ENCODE assay signal across 13 mouse cellular contexts in the genomic region with DNA sequence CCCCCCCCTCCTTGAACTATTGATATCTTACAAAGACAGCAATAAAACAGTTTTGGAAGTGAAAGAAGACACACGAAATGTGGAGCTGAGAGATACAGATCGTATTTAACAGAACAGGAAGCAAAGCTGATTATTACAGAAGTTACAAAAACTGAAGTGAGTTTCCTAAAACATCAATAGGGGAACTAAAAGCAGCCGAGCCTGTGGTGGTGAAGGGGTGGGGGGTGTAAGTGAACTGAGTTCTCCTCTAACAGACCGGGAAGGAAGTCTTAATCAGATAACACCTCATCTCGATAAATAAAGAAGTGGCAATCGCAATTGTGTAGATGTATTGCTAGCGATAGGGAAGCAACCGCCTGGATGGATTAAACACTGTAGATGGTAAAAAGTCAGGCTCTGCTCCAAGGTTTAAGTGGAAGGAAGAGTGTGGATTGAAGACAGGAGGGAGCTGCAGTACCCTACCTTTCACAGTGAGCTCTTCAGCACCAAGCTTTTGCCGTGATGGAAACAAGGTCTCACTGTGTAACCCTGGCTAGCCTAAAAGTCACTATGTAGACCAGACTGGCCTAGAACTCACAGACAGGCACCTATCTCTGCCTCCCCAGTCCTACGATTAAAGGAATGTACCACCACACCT. TPM values are rescaled to one million over a fixed set of nuclear protein-coding genes. Genes with fewer than 3 reads are reported as not detected.
DNase-seq lines count a peak whose midpoint lies in the region; ATAC-seq and TF ChIP-seq lines count a peak whose summit lies in the region.
"Had no signal": no experiment of that assay in that cellular context is flagged by ENCODE, and none has a peak within 500 bp of the region (broad histone marks: within the 10 kb centered on the region; RNA-seq: fewer than 3 reads in every experiment).

No protein-coding gene starts in this region.

- no peaks in the 10 kb centered on the region for H3K36me3 ChIP-seq in heart, embryonic 11.5 days (ENCODE audit: control insufficient read depth, insufficient read depth, low read length)
- no peaks in the 10 kb centered on the region for H3K36me3 ChIP-seq in thymus, adult 2 months (ENCODE audit: control insufficient read depth, insufficient read depth, low read length)
- H3K36me3 ChIP-seq in neural tube, embryonic 15.5 days = no peaks in the 10 kb centered on the region
- H3K36me3 ChIP-seq in stomach, postnatal 0 days (ENCODE audit: control insufficient read depth, insufficient read depth, low read length) = no peaks in the 10 kb centered on the region

- H3K4me3 ChIP-seq in heart, embryonic 11.5 days (ENCODE audit: low read depth, low read length) = no peak overlapping the region
- H3K4me3 ChIP-seq in thymus, adult 2 months (ENCODE audit: control insufficient read depth, insufficient read depth, low read length) = no peak overlapping the region
- H3K4me3 ChIP-seq in neural tube, embryonic 15.5 days (replicated peaks) = no peak overlapping the region
- H3K4me3 ChIP-seq in stomach, postnatal 0 days (ENCODE audit: low read depth, low read length) = no peak overlapping the region
- H3K4me3 ChIP-seq: erythroblast, embryonic 14.5 days had no signal

- no peak for TF ChIP-seq CTCF in thymus, adult 2 months (IDR thresholded peaks at IDR 0.05; ENCODE audit: borderline replicate concordance, control insufficient read depth, extremely low read depth, insufficient read depth, low read length, poor library complexity)
- TF ChIP-seq CTCF in stomach, postnatal 0 days (IDR thresholded peaks at IDR 0.05; ENCODE audit: low read depth) = no peak

- no peak for ATAC-seq in heart, embryonic 11.5 days (replicated peaks; ENCODE audit: insufficient number of reproducible peaks, low FRiP score, low TSS enrichment)
- ATAC-seq in hematopoietic stem cell, adult 5-6 weeks (replicated peaks in 1 of 2; ENCODE audit: insufficient read depth in 1 of 2, low FRiP score in 2 of 2, low TSS enrichment in 1 of 2, low read depth in 1 of 2, poor library complexity in 2 of 2, severe bottlenecking in 2 of 2) = peak; percentile 86 to 94
- ATAC-seq in megakaryocyte, adult 5-6 weeks (ENCODE audit: poor library complexity, severe bottlenecking) = peak; percentile 77
- ATAC-seq in neural tube, embryonic 15.5 days (ENCODE audit: low FRiP score) = no peak
- ATAC-seq in stomach, postnatal 0 days (ENCODE audit: low FRiP score, low TSS enrichment) = no peak
- ATAC-seq: midbrain, embryonic 16.5 days had no signal

- H3K27ac ChIP-seq in heart, embryonic 11.5 days (ENCODE audit: low read depth, low read length) = no peak overlapping the region
- peak overlapping the region; percentile 66 for H3K27ac ChIP-seq in thymus, adult 2 months (ENCODE audit: control insufficient read depth, insufficient read depth, low read length)
- no peak overlapping the region for H3K27ac ChIP-seq in neural tube, embryonic 15.5 days (replicated peaks)
- no peak overlapping the region for H3K27ac ChIP-seq in stomach, postnatal 0 days (replicated peaks)
- H3K27ac ChIP-seq: hindbrain, embryonic 14.5 days had no signal

- no peaks in the 10 kb centered on the region for H3K27me3 ChIP-seq in heart, embryonic 11.5 days (ENCODE audit: control insufficient read depth, insufficient read depth, low read length)
- no peaks in the 10 kb centered on the region for H3K27me3 ChIP-seq in thymus, adult 2 months (ENCODE audit: control insufficient read depth, insufficient read depth, low read length)
- no peaks in the 10 kb centered on the region for H3K27me3 ChIP-seq in neural tube, embryonic 15.5 days (replicated peaks)
- H3K27me3 ChIP-seq in stomach, postnatal 0 days (ENCODE audit: control insufficient read depth, insufficient read depth, low read length) = no peaks in the 10 kb centered on the region

- 57% methylated on average over 10 of the region's 10 CpGs for WGBS in heart, embryonic 11.5 days (ENCODE audit: insufficient replicate concordance)
- 9% methylated on average over 10 of the region's 10 CpGs for WGBS in thymus, adult 2 months
- WGBS in neural tube, embryonic 15.5 days = 87% methylated on average over 10 of the region's 10 CpGs
- WGBS in stomach, postnatal 0 days = 68% methylated on average over 10 of the region's 10 CpGs

- no peak overlapping the region for H3K4me2 ChIP-seq in heart, embryonic 11.5 days
- no peak overlapping the region for H3K4me2 ChIP-seq in neural tube, embryonic 15.5 days
- no peak overlapping the region for H3K4me2 ChIP-seq in stomach, postnatal 0 days (replicated peaks; ENCODE audit: low read depth)
- H3K4me2 ChIP-seq: hindbrain, embryonic 14.5 days had no signal

- TF ChIP-seq EP300 in stomach, postnatal 0 days (optimal IDR thresholded peaks at IDR 0.05) = no peak

- no peaks in the 10 kb centered on the region for H3K9me3 ChIP-seq in heart, embryonic 11.5 days (replicated peaks; ENCODE audit: control insufficient read depth, low read length)
- no peaks in the 10 kb centered on the region for H3K9me3 ChIP-seq in neural tube, embryonic 15.5 days (replicated peaks)
- H3K9me3 ChIP-seq in stomach, postnatal 0 days (ENCODE audit: control insufficient read depth, low read length) = no peaks in the 10 kb centered on the region

- H3K9ac ChIP-seq in heart, embryonic 11.5 days (ENCODE audit: low read depth, low read length) = no peak overlapping the region
- no peak overlapping the region for H3K9ac ChIP-seq in neural tube, embryonic 15.5 days (replicated peaks)
- no peak overlapping the region for H3K9ac ChIP-seq in stomach, postnatal 0 days (ENCODE audit: low read length)
- H3K9ac ChIP-seq: hindbrain, embryonic 14.5 days had no signal

- DNase-seq in heart, adult 11 months = peak; percentile 93
- DNase-seq in thymus, adult 2 months = peak; percentile 42
- no peak for DNase-seq in stomach, postnatal 0 days (ENCODE audit: low spot score)
- no peak for DNase-seq in adrenal gland, postnatal 4 days (ENCODE audit: low spot score in 2 of 2)
- DNase-seq: cerebellum, adult 2 months; right cerebral cortex, postnatal 14 days had no signal

- no peaks in the 10 kb centered on the region for H3K4me1 ChIP-seq in heart, embryonic 11.5 days (ENCODE audit: control insufficient read depth, insufficient read depth, low read length)
- H3K4me1 ChIP-seq in thymus, adult 2 months (replicated peaks; ENCODE audit: control insufficient read depth, insufficient read depth, low read length) = peaks cover 16% of the 10 kb centered on the region
- no peaks in the 10 kb centered on the region for H3K4me1 ChIP-seq in neural tube, embryonic 15.5 days
- H3K4me1 ChIP-seq in stomach, postnatal 0 days (replicated peaks; ENCODE audit: control insufficient read depth, insufficient read depth) = no peaks in the 10 kb centered on the region

- no peak for TF ChIP-seq POLR2A in thymus, adult 2 months (IDR thresholded peaks at IDR 0.05; ENCODE audit: control insufficient read depth, extremely low read depth, insufficient read depth, low read length, poor library complexity)

RNA-seq across cellular contexts. Expression of gene Actr3, which starts 31.2 kb away (rescaled TPM):
- polyA plus RNA-seq in heart, embryonic 11.5 days (2014; fragmentation: Nextera tagmentation; extraction: Ambion mirVana) = 286 and 318 TPM in 2 replicates
- total RNA-seq in hematopoietic stem cell, adult 5-6 weeks (2017) = 606 and 717 TPM in 2 replicates
- total RNA-seq in megakaryocyte, adult 5-6 weeks (2015) = 1,201 and 1,297 TPM in 2 replicates
- 1,894 and 2,105 TPM in 2 replicates for total RNA-seq in megakaryocyte, adult 5-6 weeks (2017)
- 128 TPM in 2 replicates for polyA plus RNA-seq in thymus, adult 2 months (2012; rRNA removed)
- polyA plus RNA-seq in neural tube, embryonic 15.5 days (2015; fragmentation: Nextera tagmentation; extraction: Ambion mirVana) = 214 and 250 TPM in 2 replicates
- polyA plus RNA-seq in stomach, postnatal 0 days (2015; fragmentation: Nextera tagmentation; extraction: Ambion mirVana) = 245 and 251 TPM in 2 replicates
- total RNA-seq in adrenal gland, postnatal 4 days (2021) = 100 to 1,000 TPM; 172 to 175 TPM

Comparison
In these comparisons a context has a peak if more than half of its experiments do, and no peak if none do; other contexts are left out.
1. DNase-seq: peak in heart, adult 11 months (single experiment) and thymus, adult 2 months (single experiment); none in stomach, postnatal 0 days (single experiment) and adrenal gland, postnatal 4 days (0 of 2).
2. ATAC-seq: peak in hematopoietic stem cell, adult 5-6 weeks (2 of 2) and megakaryocyte, adult 5-6 weeks (single experiment); none in heart, embryonic 11.5 days (single experiment), neural tube, embryonic 15.5 days (single experiment) and stomach, postnatal 0 days (single experiment).